Mouse (Mus musculus) spleen, postnatal 36 days (tissue): ENCODE data around the gene Ephx4.
A peak's percentile ranks its signal among the peaks of the same experiment; 100 is the strongest.

Experiments used
- DNase-seq, 2 experiments: peaks; one replicate each; pipeline ENCODE4 v3.0.0; 2022; ENCODE audit warnings: low spot score in 2 of 2, mixed read lengths in 1 of 2

Ephx4 gene

GRCm38 (mm10) chr5:107434001-107434400, 31.5 kb downstream of the Ephx4 start:
- DNase-seq = no peak

DNA sequence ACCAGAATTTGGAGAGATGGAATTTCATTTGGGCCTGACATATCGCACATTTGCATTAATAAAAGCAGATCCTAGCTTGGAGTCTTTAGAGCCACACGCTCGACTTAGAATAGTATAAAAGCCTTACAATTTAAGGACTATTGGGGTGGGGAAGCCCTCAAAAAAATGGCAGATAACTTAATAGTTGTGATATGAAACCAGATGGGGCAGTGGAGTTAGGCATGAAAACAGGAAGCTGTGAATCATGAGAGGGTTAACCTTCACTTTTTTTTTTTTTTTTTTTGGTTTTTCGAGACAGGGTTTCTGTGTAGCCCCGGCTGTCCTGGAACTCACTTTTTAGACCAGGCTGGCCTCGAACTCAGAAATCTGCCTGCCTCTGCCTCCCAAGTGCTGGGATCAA, 33.6 kb downstream of the Ephx4 start:
- DNase-seq = no peak

DNA sequence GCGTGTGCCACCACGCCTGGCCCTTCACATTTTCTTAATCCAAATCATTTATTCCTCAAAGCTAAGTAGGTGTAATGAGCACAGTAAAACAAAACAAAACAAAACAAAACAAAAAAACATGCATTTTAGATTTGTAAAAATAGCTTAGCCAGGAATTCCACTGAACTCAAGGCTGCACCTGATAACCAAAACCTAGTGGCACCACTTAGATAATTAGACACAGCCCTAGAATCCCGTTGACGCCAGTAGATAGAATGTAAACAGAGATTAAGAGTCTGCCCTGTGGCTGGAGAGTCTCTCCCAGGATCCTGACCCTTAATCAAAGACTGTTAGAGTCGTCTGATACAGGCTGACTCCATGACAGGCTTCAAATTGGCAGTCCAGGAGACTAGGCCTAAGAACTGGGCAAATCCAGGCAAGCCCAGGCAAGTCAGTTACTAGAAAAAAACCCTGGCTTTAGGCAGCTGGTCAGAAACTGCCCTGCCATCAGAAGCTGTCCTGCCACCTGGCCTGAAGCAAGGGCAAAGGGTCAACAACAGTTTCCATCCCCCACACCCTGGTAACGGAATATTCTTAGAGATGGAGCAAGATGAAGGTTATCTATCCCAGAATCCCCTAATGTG, 34.2 kb downstream of the Ephx4 start:
- DNase-seq = peak in 1 of 2 experiments; percentile 3

DNA sequence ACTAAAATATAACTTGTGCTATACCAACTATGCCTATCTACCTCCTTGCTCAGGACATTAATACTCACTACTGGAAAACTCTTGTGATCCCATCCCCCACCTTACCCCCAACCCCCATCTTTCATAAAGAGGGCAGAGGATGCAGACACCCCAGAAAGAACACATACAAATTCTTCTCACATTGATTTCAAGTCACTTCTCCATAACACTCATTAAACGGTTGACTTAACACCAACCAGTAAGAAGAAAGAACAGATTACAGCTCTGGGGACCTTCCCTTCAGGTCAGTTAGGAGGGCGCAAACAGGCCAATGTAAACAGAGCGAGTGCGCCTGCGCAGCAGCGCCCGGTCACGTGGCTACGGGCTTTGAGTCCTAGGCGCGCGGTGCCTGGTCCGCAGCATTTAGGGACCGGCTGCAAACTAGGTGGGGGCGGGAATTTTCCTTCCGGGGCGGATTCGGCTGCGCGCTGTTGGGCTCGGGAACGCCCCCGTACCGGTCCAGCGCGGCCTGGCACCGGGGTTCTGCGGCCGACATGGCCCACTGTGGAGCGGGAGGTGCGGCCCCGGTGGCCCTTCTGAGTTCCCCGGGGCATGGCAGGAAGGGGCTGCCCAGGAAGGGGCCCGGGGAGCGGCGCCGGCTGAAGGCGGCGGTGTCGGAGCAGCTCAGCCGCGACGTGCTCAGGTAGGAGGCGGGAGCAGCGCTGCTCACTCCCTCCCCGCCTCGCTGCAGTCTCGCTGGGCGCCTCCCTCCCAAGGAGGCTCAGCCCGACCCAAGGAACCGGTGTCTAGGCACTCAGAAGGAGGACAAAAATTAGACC, 35.1 kb downstream of the Ephx4 start, which contains the start of gene Btbd8:
TSS of gene Btbd8 (plus strand) at position 534 of the 818 bp plus-strand sequence.
- peak; percentile 92 to 95 for DNase-seq

GRCm38 (mm10) chr5:107438353-107438752, 35.8 kb downstream of the Ephx4 start:
- no peak for DNase-seq

DNA sequence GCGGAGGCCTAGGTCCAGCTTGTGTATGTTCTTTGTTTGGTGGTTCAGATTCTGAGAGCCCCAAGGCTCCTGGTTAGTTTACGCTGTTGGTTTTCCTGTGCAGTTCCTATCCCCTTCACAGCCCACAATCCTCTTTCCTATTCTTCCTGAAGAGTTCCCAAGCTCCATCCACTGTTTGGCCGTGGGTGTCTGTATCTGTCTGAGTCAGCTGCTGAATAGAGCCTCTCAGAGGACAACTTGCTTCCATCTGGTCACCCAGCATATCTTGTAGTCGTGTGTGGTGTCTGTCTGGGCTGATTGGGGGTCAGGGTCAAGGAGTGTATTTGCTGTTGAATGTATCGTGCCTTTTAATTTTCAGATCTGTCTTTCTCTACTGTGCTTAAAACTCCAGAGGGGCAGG, 39.3 kb downstream of the Ephx4 start:
- no peak for DNase-seq

DNA sequence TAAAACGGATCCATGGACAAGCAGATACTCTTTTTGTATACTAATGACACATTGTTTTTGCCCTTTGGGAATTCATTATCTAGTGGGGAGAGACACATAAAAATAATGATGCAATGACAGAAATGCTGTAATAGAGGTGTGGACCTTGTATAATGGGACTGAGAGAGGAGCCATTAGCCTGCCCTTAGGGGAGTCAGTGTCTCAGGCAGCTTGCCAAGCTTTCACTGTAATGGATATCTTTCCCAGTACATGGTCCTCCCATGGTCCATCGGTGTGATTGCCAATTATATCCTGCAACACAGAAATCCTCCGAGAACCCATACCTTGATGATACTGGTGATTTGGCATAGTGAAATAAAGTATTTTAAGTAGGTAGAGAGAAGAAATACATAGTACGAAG, 41.7 kb downstream of the Ephx4 start:
- no peak for DNase-seq

DNA sequence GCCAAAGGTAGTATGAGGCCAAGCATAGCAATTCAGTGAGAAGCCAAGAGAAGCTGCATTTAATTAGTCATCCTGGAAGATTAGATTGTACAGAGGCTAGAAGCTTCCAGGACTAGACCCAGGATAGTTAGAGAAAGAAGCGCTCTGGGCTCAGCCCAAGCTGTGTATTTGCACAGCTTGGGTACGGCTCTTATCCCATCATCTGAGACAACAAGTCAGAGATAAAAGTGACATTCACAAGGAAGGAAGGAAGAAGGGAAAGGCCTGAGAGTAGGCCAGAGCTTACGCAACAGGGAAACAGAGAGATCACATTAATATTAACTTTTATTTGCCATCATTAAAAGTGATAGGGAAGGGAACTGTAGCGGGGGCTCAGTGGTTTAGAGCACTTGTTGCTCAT, 45.4 kb downstream of the Ephx4 start:
- no peak for DNase-seq

GRCm38 (mm10) chr5:107448784-107449183, 46.2 kb downstream of the Ephx4 start:
- no peak for DNase-seq

DNA sequence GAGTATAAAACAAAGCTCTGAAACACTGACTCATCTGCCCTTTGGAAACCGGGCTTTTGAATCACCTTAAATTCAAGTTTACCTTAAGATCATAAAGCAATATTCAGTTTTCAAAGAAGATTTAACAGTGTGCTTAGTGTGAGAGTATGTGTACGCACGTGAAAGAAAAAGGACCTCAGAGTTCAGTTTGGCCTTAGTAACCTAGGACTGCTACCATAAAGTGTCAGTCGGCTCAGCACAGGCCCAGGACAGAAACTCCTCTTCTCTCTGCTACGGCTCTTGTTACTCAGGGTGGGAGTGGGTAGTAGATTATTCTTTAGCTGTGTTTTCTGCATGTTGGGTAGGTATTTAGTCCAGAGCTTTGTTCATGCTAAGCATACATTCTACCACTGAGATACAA, 47.1 kb downstream of the Ephx4 start:
- DNase-seq = no peak

- DNase-seq = no peak
Measured at GRCm38 (mm10) chr5:107450299-107450698, 47.8 kb downstream of the Ephx4 start.

- no peak for DNase-seq
Measured at GRCm38 (mm10) chr5:107462147-107463076, 59.9 kb downstream of the Ephx4 start.

- no peak for DNase-seq
Measured at GRCm38 (mm10) chr5:107466501-107466900, 64.0 kb downstream of the Ephx4 start.

DNA sequence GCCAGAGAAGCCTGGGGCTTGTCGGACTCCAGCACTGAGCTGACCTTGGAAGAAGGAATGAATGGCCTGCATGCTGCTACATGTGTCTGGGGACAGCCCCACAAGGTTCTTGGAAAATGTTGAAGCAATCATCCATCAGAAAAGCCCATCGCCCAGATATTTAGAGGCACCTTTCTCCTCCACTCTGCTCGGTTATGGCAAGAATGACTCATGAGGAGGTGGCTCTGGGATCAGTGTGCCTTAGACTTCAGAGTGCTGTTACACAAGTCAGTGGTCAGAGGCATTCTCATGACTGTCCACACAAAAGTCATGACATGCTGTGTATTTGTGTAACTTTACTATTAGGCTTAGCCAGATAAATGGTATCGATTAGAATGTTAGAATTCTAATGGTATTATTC, 64.6 kb downstream of the Ephx4 start:
- DNase-seq = no peak

DNA sequence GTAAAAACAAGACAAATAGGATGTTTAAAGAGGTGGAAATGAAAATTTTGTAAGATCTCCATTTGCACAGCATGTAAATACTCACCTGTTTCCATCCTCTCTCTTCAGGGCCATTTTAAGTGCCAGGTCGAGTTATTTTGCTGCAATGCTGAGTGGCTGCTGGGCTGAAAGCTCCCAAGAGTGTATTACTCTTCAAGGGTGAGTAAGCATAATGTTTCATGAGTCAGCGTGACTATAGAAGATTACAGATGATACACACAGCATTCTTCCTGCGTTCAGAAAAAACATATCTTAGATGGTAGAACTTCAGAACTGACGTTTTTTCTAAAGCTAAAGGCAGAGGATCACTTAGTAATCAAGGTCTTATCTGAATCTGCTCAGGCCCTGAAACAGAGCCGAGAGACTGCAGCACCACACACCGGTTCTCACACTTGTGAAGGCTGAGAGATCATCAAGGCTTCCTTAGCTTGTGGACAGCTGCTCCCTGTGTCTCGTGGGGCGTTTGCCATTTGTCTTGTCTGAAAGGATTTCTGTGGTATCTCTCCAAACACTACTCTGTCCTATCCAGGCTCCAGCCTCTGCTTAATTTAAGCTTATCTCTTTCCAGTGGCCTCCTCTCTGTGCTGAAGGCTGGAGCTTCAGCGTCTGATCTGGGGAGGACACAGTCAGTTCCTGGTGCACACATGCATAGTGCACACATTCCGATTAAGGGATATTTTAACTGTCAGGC, 68.2 kb downstream of the Ephx4 start:
- DNase-seq = peak in 1 of 2 experiments; percentile 2
